Mouse (Mus musculus) bone marrow macrophage, adult 2 months (primary cell): ENCODE data around the gene Tspo.

ENCODE experiments used
- CTCF ChIP-seq: IDR thresholded peaks from 2 replicates; pipeline ENCODE4 v1.5.1; 2012; ENCODE audit warnings: low read depth, mild to moderate bottlenecking, low read length, moderate library complexity
- POLR2A ChIP-seq: IDR thresholded peaks from 2 replicates; pipeline ENCODE4 v1.6.1; 2012; ENCODE audit warnings: mild to moderate bottlenecking, low read depth, low read length, borderline replicate concordance

DNA sequence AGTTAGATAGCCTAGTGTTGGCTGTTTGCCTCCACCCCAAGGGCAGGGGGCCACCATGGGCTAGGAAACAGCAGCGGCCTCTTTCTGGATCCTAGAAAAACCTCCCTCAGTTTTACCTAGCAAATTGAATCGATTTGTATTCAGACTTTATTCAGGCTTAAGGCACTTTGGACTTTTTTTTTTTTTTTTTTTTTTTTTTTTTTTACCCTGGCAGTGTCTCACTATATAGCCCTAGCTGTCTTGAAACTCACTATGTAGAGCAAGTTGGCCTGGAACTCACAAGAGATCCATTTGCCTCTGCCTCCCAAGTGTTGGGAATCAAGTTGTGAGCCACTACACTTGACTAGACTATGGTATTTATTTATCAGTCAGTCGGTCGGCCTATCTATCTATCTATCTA, 33.4 kb downstream of the Tspo start:
- no peak for TF ChIP-seq POLR2A
- TF ChIP-seq CTCF: no peak
